Comparison of ENCODE assay signal across 1 mouse cellular context in the genomic region with DNA sequence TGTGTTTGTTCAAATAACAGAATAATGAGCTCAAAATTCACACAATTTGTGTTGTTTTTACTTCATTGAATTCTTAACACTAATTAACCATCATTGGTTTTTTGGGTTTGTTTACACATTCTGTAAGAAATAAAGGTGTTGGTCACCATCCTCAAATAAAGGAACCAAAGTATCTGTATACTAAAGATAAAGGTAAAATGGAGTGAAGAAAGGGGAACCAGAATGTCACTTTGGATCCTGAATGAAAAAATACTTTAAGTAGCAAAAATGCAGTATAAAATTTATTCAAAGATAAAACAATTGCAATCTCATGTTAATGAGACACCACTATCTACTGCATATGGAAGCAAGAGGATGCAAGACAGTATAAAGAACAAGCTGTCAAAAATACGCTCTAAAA.
A peak's percentile ranks its signal among the peaks of the same experiment; 100 is the strongest.
TF ChIP-seq lines count a peak whose summit lies in the region.

No protein-coding gene starts in this region.

TF ChIP-seq in MEL, 35 proteins besides CTCF, POLR2A, EP300 and RAD21 (continued from another document):
- no peak for TF ChIP-seq USF2 (IDR thresholded peaks at IDR 0.05; ENCODE audit: borderline replicate concordance in 1 of 2, insufficient read depth in 1 of 2, low read depth in 1 of 2, low read length in 2 of 2)
- TF ChIP-seq GATA1 (IDR thresholded peaks at IDR 0.05; ENCODE audit: low read depth, low read length) = peak; percentile 73
- 0 out of 2 replicates have a peak, but pooled peaks have one; percentile 19 for TF ChIP-seq ZNF384 (IDR thresholded peaks at IDR 0.05; ENCODE audit: low read depth, low read length)
- TF ChIP-seq MYC (IDR thresholded peaks at IDR 0.05; ENCODE audit: low read depth, low read length) = no peak
- TF ChIP-seq NELFE (IDR thresholded peaks at IDR 0.05; ENCODE audit: low read depth, low read length) = no peak
- TF ChIP-seq SIN3A (IDR thresholded peaks at IDR 0.05; ENCODE audit: low read length) = peak; percentile 5; the same call in 1 of the 2 replicates
- no peak for TF ChIP-seq POLR2AphosphoS5 (IDR thresholded peaks at IDR 0.05; ENCODE audit: borderline replicate concordance, low read depth, low read length)
- no peak for TF ChIP-seq MEF2A (IDR thresholded peaks at IDR 0.05; ENCODE audit: extremely low read depth, insufficient replicate concordance, low read depth, low read length, poor library complexity, severe bottlenecking)
- TF ChIP-seq MYB (IDR thresholded peaks at IDR 0.05; ENCODE audit: low read depth, low read length) = no peak
- TF ChIP-seq USF1 (IDR thresholded peaks at IDR 0.05; ENCODE audit: low read depth, low read length) = no peak
- peak; percentile 64; the same call in 1 of the 2 replicates for TF ChIP-seq ETS1 (IDR thresholded peaks at IDR 0.05; ENCODE audit: low read depth, low read length)
